In the genomic region with DNA sequence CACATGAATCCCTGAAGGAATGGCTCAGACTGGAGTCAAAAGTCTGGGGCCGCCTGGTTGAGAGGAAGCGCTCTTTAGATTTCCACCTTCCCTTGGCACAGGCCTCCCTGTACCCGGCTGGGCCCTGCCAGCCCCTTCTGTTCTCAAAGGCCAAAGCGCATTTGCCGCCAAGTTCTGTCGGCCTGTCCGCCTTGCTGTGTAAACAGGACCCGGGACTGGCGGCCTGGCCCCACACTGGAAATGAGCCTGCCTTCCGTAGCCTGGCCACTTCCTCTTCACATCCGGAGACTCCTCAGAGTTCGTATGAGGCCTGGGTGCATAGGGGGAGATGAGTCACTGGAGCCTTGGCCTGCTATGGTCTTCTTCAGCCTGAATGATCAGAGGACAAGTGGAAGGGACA, we compare ENCODE assay signal across 10 mouse cellular contexts. TPM values are rescaled to one million over a fixed set of nuclear protein-coding genes. Genes with fewer than 3 reads are reported as not detected.
DNase-seq lines count a peak whose midpoint lies in the region; ATAC-seq and TF ChIP-seq lines count a peak whose summit lies in the region.
"Had no signal": no experiment of that assay in that cellular context is flagged by ENCODE, and none has a peak within 500 bp of the region (broad histone marks: within the 10 kb centered on the region; RNA-seq: fewer than 3 reads in every experiment).

No protein-coding gene starts in this region.

- TF ChIP-seq CTCF in lung, embryonic 14.5 days (IDR thresholded peaks at IDR 0.05; ENCODE audit: low read depth): no peak

- no peak overlapping the region for H3K4me3 ChIP-seq in intestine, embryonic 16.5 days (ENCODE audit: low read length)
- H3K4me3 ChIP-seq in lung, embryonic 14.5 days (ENCODE audit: low read depth, low read length): no peak overlapping the region
- H3K4me3 ChIP-seq in hindbrain, embryonic 12.5 days: no peak overlapping the region
- H3K4me3 ChIP-seq: midbrain, embryonic 12.5 days had no signal

- peaks cover 42% of the 10 kb centered on the region for H3K4me1 ChIP-seq in intestine, embryonic 16.5 days (ENCODE audit: control insufficient read depth, insufficient read depth, low read length)
- H3K4me1 ChIP-seq in lung, embryonic 14.5 days (ENCODE audit: insufficient read depth): peaks cover 19% of the 10 kb centered on the region
- peaks cover 16% of the 10 kb centered on the region for H3K4me1 ChIP-seq in hindbrain, embryonic 12.5 days

- no peaks in the 10 kb centered on the region for H3K9me3 ChIP-seq in intestine, embryonic 16.5 days (ENCODE audit: control insufficient read depth, low read length)
- no peaks in the 10 kb centered on the region for H3K9me3 ChIP-seq in lung, embryonic 14.5 days (ENCODE audit: low read depth, low read length)
- H3K9me3 ChIP-seq in hindbrain, embryonic 12.5 days (replicated peaks): no peaks in the 10 kb centered on the region
- H3K9me3 ChIP-seq: midbrain, embryonic 12.5 days had no signal

- H3K27ac ChIP-seq in intestine, embryonic 16.5 days (ENCODE audit: low read length): peak overlapping the region; percentile 84
- H3K27ac ChIP-seq in lung, embryonic 14.5 days (ENCODE audit: low read depth): peak overlapping the region; percentile 67
- H3K27ac ChIP-seq in hindbrain, embryonic 12.5 days: no peak overlapping the region
- H3K27ac ChIP-seq: midbrain, embryonic 12.5 days had no signal

- DNase-seq in cerebellum, postnatal 10 days: peak; percentile 67 to 85
- DNase-seq in cerebellum, adult 9-11 months: no peak
- DNase-seq in 3134 (ENCODE audit: extremely low read depth, insufficient read length, low spot score) (peak; percentile 78), adipocyte (ENCODE audit: low spot score) (no peak)
- peak; percentile 35 for DNase-seq in gastrocnemius, postnatal 10 days
- peak; percentile 78 for DNase-seq in lung, embryonic 14.5 days

- no peak overlapping the region for H3K4me2 ChIP-seq in intestine, embryonic 16.5 days (ENCODE audit: low read depth, low read length)
- no peak overlapping the region for H3K4me2 ChIP-seq in lung, embryonic 14.5 days
- H3K4me2 ChIP-seq in hindbrain, embryonic 12.5 days (replicated peaks): no peak overlapping the region
- H3K4me2 ChIP-seq: midbrain, embryonic 12.5 days had no signal

- no peaks in the 10 kb centered on the region for H3K36me3 ChIP-seq in intestine, embryonic 16.5 days (ENCODE audit: control insufficient read depth, insufficient read depth, low read length)
- no peaks in the 10 kb centered on the region for H3K36me3 ChIP-seq in lung, embryonic 14.5 days (ENCODE audit: insufficient read depth)
- H3K36me3 ChIP-seq in hindbrain, embryonic 12.5 days: no peaks in the 10 kb centered on the region
- H3K36me3 ChIP-seq: midbrain, embryonic 12.5 days had no signal

- ATAC-seq in intestine, embryonic 16.5 days: peak; percentile 11; the same call in 1 of the 2 replicates
- ATAC-seq in lung, embryonic 14.5 days (ENCODE audit: insufficient read depth): peak; percentile 21; the same call in 1 of the 2 replicates
- ATAC-seq in hindbrain, embryonic 12.5 days (ENCODE audit: low FRiP score): no peak

- WGBS in intestine, embryonic 16.5 days: 25% methylated on average over 12 of the region's 12 CpGs
- WGBS in lung, embryonic 14.5 days: 34% methylated on average over 12 of the region's 12 CpGs
- 68% methylated on average over 12 of the region's 12 CpGs for WGBS in hindbrain, embryonic 12.5 days

- H3K27me3 ChIP-seq in intestine, embryonic 16.5 days (replicated peaks; ENCODE audit: control insufficient read depth, insufficient read depth, low read length): no peaks in the 10 kb centered on the region
- no peaks in the 10 kb centered on the region for H3K27me3 ChIP-seq in lung, embryonic 14.5 days (ENCODE audit: insufficient read depth, low read length)
- H3K27me3 ChIP-seq in hindbrain, embryonic 12.5 days: peaks cover 17% of the 10 kb centered on the region

- peak overlapping the region; percentile 57 for H3K9ac ChIP-seq in intestine, embryonic 16.5 days (ENCODE audit: low read depth, low read length)
- H3K9ac ChIP-seq in lung, embryonic 14.5 days: peak overlapping the region; percentile 20; the same call in 1 of the 2 replicates
- no peak overlapping the region for H3K9ac ChIP-seq in hindbrain, embryonic 12.5 days
- H3K9ac ChIP-seq: midbrain, embryonic 12.5 days had no signal

RNA-seq across cellular contexts. Expression of gene Lctl, which starts 27.9 kb away (rescaled TPM):
- total RNA-seq in gastrocnemius, postnatal 10 days (2021): under 1 TPM; 0.66 to 0.68 TPM
- polyA plus RNA-seq in intestine, embryonic 16.5 days (2015; fragmentation: Nextera tagmentation; extraction: Ambion mirVana): 0.15 and 0.40 TPM in 2 replicates
- polyA plus RNA-seq in lung, embryonic 14.5 days (2014; fragmentation: Nextera tagmentation; extraction: Ambion mirVana): 0.13 TPM in 1 of 2 replicates, not detected in the other
- polyA plus RNA-seq in hindbrain, embryonic 12.5 days (2016; fragmentation: Nextera tagmentation; extraction: Ambion mirVana): not detected in 2 replicates
- polyA plus RNA-seq: embryonic facial prominence, embryonic 11.5 days; midbrain, embryonic 12.5 days had no signal

Comparison
In these comparisons a context has a peak if more than half of its experiments do, and no peak if none do; other contexts are left out.
1. DNase-seq: peak in cerebellum, postnatal 10 days (2 of 2), 3134 (single experiment), gastrocnemius, postnatal 10 days (single experiment) and lung, embryonic 14.5 days (single experiment); none in cerebellum, adult 9-11 months (single experiment) and adipocyte (single experiment).